Mouse (Mus musculus): ENCODE data around the gene Usp28.
A peak's percentile ranks its signal among the peaks of the same experiment; 100 is the strongest.
"Not testable (repeated sequence)": the region's sequence is repeated elsewhere in the genome, so short reads cannot be mapped to it uniquely, and the experiment has no call there.

Gene Usp28

GRCm38 (mm10) chr9:48984845-48985707 is at the start of gene Usp28:
Gene Usp28 (plus strand): TSS chr9:48985375.
- DNase-seq (ENCODE audit: low spot score), result peak; percentile 89

DNA sequence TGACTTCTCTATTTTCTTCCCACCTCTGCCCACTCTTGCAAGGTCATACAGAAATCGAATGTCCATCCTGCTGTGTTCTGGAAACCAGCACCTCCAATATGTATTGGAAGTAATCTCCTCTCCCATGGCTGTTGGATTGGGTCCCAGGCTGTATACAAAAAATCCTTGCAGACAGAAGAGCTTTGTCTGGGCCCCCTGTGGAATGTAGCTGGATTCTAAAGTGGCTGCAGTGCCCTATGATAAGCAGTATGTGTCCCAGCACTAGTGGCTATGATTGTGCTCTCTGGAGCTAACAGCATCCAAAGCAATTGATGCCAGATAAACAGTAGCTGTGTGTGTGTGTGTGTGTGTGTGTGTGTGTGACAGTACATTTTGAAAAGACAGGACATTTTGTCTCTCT is 42.8 kb upstream of the Usp28 start:
- no peak for DNase-seq (ENCODE audit: low spot score)

GRCm38 (mm10) chr9:48947565-48947964 is 37.6 kb upstream of the Usp28 start:
- no peak for DNase-seq (ENCODE audit: low spot score)

- no peak for DNase-seq (ENCODE audit: low spot score)
Measured at GRCm38 (mm10) chr9:48961314-48961713, 23.9 kb upstream of the Usp28 start.

- no peak for DNase-seq (ENCODE audit: low spot score)
Measured at GRCm38 (mm10) chr9:48962131-48962530, 23.0 kb upstream of the Usp28 start.

- no peak for DNase-seq (ENCODE audit: low spot score)
Measured at GRCm38 (mm10) chr9:48964587-48965040, 20.6 kb upstream of the Usp28 start, which contains the start of gene Htr3b. Gene Htr3b (minus strand): TSS chr9:48964990.

- DNase-seq (ENCODE audit: low spot score), result peak; percentile 63
Measured at GRCm38 (mm10) chr9:48972494-48972893, 12.7 kb upstream of the Usp28 start.

DNA sequence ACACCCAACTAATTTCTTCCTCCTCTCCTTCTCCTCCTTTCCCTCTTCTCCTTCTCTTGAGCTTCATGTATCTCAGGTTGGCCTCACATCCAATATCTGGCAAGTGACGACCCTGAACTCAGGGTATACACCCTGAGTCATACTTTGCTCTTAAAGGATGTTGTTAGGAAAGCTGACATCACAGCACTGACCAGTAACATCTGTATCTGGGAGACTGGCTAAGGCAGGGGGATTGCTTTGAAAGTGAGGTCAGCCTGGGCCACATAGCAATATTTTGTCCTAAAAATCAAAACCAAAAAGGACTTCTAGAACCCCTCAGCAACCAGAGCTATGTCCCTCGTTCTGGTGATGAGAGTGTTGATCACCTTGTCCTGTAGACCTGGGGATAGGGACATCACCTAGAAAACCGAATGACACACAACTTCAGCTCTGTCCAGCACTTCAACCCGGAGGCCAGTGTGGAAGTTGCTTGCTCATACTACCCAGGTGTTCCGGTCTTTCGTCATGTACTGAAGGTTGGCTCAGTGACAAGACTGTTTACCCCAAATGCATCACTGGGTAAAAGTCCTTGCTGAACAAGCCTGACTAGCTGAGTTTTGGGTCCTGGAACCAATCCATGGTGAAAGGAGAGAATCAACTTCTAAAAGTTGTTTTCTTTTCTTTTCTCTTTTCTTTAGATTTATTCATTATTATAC is 8.4 kb upstream of the Usp28 start:
- DNase-seq (ENCODE audit: low spot score), result no peak

DNA sequence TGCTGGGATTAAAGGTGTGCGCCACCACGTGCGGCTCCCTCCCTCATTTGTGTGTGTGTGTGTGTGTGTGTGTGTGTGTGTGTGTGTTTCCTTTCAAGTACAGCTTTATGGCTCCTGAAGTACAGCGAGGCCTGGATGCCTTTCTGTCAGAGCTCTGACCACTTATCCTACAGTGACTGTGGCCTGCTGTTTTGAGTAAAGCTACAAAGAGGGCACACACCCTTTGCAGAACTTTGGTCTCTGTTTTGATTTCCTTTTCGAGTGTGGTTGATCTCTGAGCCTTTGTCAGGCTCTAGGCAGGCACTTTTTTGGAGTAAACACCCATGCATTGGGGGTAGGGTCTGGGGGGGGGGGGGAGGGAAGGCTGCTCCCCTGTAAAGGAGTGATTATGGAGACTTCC is 4.8 kb upstream of the Usp28 start:
- no peak for DNase-seq (ENCODE audit: low spot score)

- no peak for DNase-seq (ENCODE audit: low spot score)
Measured at GRCm38 (mm10) chr9:48980781-48981180, 4.4 kb upstream of the Usp28 start.

DNA sequence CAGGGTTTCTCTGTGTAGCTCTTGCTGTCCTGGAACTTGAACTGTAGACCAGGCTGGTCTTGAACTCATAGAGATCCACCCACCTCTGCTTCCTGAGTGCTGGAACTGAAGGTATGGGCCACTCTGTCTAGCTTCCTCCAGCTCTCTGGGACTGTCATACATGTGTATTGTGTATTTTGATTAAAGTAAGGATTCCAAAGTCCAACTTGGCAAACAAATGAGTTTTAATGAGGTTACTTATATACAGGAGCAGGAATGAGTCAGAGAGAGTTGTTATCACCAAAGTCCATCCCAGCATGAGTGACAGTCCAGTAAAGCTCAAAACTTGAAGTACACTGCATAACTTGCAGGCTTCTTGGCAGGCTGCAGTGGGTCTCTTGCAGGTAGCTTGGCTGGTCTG is 3.3 kb upstream of the Usp28 start:
- no peak for DNase-seq (ENCODE audit: low spot score)

GRCm38 (mm10) chr9:48983801-48984200 is 1.4 kb upstream of the Usp28 start:
- not testable (repeated sequence) for DNase-seq (ENCODE audit: low spot score)

DNA sequence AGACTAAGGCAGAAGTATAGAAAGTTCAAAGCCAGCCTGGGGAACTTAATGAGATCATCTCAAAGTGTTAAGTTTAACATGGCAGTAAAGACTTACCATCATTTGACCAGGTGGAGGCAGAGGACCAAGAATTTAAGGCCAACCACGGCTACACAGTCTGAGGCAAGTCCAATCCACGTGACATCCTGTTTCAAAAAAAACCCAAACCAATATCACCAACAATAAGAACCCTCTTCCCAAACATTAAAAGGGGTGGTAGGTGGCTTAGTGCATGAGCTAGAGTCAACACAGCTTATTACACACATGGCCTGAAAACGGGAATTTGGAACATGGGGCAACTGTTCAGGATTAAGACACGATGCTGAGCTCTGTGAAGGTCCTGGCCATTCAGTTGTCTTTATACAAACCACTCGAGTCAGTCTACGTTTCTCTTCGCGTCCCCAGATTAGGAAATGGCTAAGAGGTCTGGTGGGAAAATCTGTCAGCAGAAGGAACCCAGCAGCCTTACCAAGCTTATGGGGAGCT is 793 bp upstream of the Usp28 start:
- no peak for DNase-seq (ENCODE audit: low spot score)

GRCm38 (mm10) chr9:48985708-48986088 is 523 bp downstream of the Usp28 start:
- DNase-seq (ENCODE audit: low spot score), result no peak

DNA sequence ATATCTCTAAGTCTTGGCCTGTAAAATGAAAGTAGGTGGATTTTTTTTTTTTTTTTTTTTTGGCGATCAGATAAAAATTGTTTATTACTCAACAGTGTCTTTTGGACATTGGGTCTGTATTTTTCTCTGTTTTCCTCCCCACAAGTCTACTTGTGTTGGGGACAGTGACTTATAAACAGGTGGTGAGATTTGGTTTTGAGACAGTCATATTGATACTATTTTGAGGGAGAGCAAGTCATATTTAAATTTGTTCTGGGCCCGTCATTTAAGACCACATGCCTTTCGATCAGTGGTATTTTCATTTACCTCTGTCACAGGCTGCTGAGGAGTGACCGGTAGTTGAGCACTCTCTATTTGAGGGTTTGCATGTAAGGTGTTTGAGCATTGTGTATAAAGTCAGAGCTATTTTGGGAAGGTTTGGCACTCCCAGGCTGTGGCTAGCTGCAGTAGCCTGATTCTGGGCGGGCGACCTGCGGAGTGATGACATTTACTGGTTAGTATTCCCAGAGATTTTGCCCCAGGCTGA is 1.5 kb downstream of the Usp28 start:
- no peak for DNase-seq (ENCODE audit: low spot score)

GRCm38 (mm10) chr9:48987201-48988101 is 2.3 kb downstream of the Usp28 start:
- DNase-seq (ENCODE audit: low spot score), result no peak

DNA sequence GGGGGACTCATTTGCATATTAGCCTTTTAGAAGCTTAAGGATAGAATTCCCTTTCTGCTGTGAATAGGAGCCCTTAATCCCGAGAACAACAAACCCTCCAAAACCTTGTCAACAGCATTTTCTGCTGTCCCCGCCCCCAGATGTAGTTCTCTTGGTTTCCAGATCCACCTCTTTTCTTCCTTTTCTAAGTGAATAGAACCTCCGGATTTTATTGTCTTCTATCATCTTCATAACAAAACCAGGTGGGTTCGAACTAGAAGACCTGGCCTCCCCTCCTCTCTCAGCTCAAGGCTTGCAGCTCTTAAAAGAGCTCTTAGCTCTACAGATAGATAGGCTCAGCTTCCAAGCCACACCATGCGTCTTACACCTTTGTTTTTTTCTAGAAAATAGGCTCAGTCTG is 6.5 kb downstream of the Usp28 start:
- DNase-seq (ENCODE audit: low spot score), result no peak

DNA sequence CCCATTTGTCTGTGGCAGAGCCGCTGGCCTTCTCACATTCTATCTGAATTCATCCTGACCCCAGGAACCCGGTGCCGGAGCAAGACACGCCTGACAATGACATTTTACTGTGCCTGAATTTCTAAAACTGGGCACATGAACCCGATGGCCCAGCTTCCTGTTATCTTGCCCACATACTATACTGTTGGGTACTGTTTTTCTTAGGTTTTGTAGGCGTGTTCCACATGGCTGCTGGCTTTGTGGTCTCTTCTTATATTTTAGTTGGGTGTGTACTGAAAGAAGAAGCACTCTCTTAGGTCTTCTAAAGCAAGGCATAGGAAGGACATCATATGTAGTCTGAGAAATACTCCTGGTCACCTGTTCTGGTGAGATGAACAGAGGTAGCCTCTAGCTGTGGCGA is 9.6 kb downstream of the Usp28 start:
- no peak for DNase-seq (ENCODE audit: low spot score)

GRCm38 (mm10) chr9:48995735-48996134 is 10.6 kb downstream of the Usp28 start:
- DNase-seq (ENCODE audit: low spot score), result no peak

DNA sequence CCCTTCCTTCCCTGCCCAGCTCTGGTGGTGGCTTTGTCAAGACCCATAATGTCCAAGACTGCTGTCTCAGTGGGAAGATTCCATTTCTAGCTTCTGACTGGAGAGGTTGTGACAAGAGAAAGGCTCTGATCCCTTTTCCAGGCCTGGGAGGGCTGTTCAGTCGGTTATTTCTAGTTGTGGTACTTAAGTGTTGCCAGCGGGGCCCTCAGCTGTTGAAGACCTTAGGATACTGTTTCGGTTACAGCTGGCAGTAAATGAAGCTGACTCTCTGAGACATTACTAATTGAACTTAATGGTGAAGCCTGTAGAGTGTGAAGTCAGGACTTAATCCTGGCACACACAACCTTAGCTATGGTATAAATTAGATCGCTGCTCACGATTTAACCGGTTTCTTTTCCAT is 14.1 kb downstream of the Usp28 start:
- DNase-seq (ENCODE audit: low spot score), result no peak

DNA sequence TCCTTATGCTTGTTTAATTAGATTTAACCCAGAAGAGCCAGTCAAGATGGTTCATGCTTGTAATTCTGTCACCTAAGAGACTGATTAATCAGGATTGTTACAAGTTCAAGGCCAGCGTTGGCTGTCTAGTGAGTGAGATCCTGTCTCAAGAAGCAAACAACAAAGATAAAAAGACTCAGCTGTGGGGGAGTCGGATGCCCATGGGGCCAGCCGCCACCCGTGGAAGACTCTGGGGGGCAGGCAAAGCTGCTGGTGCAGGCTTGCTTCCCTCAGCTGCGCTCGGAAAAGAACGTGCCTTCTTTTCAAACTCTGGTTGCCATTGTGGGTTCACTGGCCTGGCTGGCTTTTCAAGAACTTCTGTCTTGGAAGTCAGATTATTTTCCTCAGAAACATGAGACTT is 30.6 kb downstream of the Usp28 start:
- no peak for DNase-seq (ENCODE audit: low spot score)

DNA sequence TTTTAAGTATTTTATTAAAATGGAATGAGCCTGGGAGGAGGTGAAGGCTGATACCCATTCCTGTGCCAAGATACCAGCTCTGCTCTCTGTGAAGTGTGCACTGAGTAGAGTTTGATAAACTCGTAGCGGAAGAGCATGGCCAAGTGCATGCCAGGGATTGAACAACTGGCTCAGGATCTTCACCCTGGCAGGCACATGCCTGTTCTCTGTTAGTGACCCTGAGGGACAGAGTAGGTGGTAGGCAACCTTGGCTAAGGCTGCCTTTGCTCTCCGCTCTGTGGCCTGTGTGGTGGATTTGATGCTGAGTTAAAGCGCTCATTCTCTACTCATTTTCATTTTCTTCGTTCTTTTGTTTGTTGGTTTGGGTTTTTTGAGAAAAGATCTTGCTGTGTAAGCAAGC is 36.1 kb downstream of the Usp28 start:
- no peak for DNase-seq (ENCODE audit: low spot score)
